Mouse (Mus musculus) gastrocnemius, postnatal 10 days (tissue): ENCODE measurements at regions not wholly inside any gene's neighbourhood (a gene's known extent, or its start where the extent isn't known, plus 50 kb on each side); places are given as distances from the start of the nearest gene placed in this dataset.

ENCODE experiments used
- DNase-seq: peaks from one replicate; pipeline ENCODE4 v3.0.0; 2021; ENCODE audit warnings: mixed read lengths

- peak; percentile 30 for DNase-seq
Observed at GRCm38 (mm10) chr6:84385696-84386095, 208.0 kb downstream of the Cyp26b1 start.

GRCm38 (mm10) chr6:84383718-84384117, 210.0 kb downstream of the Cyp26b1 start:
- DNase-seq = no peak

GRCm38 (mm10) chr6:84383141-84383540, 210.6 kb downstream of the Cyp26b1 start:
- DNase-seq = no peak

GRCm38 (mm10) chr6:84381571-84381970, 212.1 kb downstream of the Cyp26b1 start:
- DNase-seq = no peak

GRCm38 (mm10) chr6:84376666-84377065, 217.0 kb downstream of the Cyp26b1 start:
- DNase-seq = no peak

GRCm38 (mm10) chr6:84375498-84375897, 218.2 kb downstream of the Cyp26b1 start:
- DNase-seq = peak; percentile 59

GRCm38 (mm10) chr6:84366365-84366764, 227.3 kb downstream of the Cyp26b1 start:
- DNase-seq = no peak

- no peak for DNase-seq
Observed at GRCm38 (mm10) chr6:84365914-84366313, 227.8 kb downstream of the Cyp26b1 start.

GRCm38 (mm10) chr6:84364964-84365363, 228.7 kb downstream of the Cyp26b1 start:
- no peak for DNase-seq

GRCm38 (mm10) chr6:84362331-84362730, 231.4 kb downstream of the Cyp26b1 start:
- DNase-seq = no peak

GRCm38 (mm10) chr6:84357911-84358310, 235.8 kb downstream of the Cyp26b1 start:
- no peak for DNase-seq

- no peak for DNase-seq
Observed at GRCm38 (mm10) chr6:84353425-84354220, 240.1 kb downstream of the Cyp26b1 start.

GRCm38 (mm10) chr6:84344936-84345335, 248.8 kb downstream of the Cyp26b1 start:
- DNase-seq = no peak

GRCm38 (mm10) chr6:84333666-84334179, 260.0 kb downstream of the Cyp26b1 start:
- DNase-seq = no peak

GRCm38 (mm10) chr6:84329106-84329505, 264.6 kb downstream of the Cyp26b1 start:
- no peak for DNase-seq

GRCm38 (mm10) chr6:84328030-84328390, 265.7 kb downstream of the Cyp26b1 start:
- DNase-seq = no peak

- DNase-seq = no peak
Observed at GRCm38 (mm10) chr6:84327306-84328029, 266.2 kb downstream of the Cyp26b1 start.

- no peak for DNase-seq
Observed at GRCm38 (mm10) chr6:84325384-84326114, 268.2 kb downstream of the Cyp26b1 start.

- DNase-seq = no peak
Observed at GRCm38 (mm10) chr6:84324185-84324584, 269.5 kb downstream of the Cyp26b1 start.

GRCm38 (mm10) chr6:84322528-84322927, 271.2 kb downstream of the Cyp26b1 start:
- DNase-seq = no peak

GRCm38 (mm10) chr6:84320586-84320985, 273.1 kb downstream of the Cyp26b1 start:
- DNase-seq = peak; percentile 32

- DNase-seq = no peak
Observed at GRCm38 (mm10) chr6:84318774-84319173, 274.9 kb downstream of the Cyp26b1 start.

GRCm38 (mm10) chr6:84317026-84317425, 276.7 kb downstream of the Cyp26b1 start:
- no peak for DNase-seq
